29 mouse cellular contexts compared by ENCODE assay signal in the genomic region with DNA sequence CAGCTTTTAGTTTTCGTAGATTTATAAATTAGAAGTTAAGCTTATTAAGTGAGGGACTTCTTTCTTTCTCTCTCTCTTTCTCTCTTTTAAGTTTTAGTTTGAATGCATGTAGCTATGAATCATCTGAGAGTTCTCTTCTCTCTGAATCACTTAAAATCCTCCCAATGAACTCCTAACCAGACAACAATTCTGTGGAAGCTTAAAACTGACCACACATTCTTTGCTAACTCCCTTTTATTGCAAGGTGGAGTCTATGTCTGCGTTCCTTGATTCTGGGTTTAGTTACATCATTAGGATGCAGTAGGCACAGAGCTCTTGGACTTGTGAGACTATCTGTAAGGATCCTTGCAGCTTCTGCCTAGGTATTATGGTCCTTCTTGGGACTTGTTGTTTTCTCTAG. TPM values are rescaled to one million over a fixed set of nuclear protein-coding genes. Genes with fewer than 3 reads are reported as not detected.
"Had no signal": no experiment of that assay in that cellular context is flagged by ENCODE, and none has a peak within 500 bp of the region (broad histone marks: within the 10 kb centered on the region; RNA-seq: fewer than 3 reads in every experiment).

No protein-coding gene starts in this region.

- H3K27ac ChIP-seq: heart, embryonic 10.5 days; hindbrain, embryonic 10.5 days; hindbrain, embryonic 12.5 days; hindbrain, embryonic 14.5 days; intestine, embryonic 15.5 days; layer of hippocampus, adult 2 months; left cerebral cortex, adult 2 months; limb, embryonic 10.5 days; limb, embryonic 12.5 days; liver, embryonic 13.5 days had no signal

- H3K36me3 ChIP-seq: heart, embryonic 10.5 days; heart, embryonic 12.5 days; hindbrain, embryonic 10.5 days; hindbrain, embryonic 12.5 days; intestine, embryonic 15.5 days; limb, embryonic 10.5 days; limb, embryonic 12.5 days; liver, embryonic 13.5 days had no signal

- H3K4me3 ChIP-seq: heart, embryonic 10.5 days; heart, embryonic 12.5 days; hindbrain, embryonic 10.5 days; hindbrain, embryonic 12.5 days; intestine, embryonic 15.5 days; layer of hippocampus, adult 2 months; left cerebral cortex, adult 2 months; limb, embryonic 10.5 days; limb, embryonic 12.5 days; liver, embryonic 13.5 days had no signal

- H3K9ac ChIP-seq: heart, embryonic 12.5 days; hindbrain, embryonic 12.5 days; hindbrain, embryonic 14.5 days; intestine, embryonic 15.5 days; limb, embryonic 12.5 days; liver, embryonic 13.5 days had no signal

- ATAC-seq: hindbrain, embryonic 16.5 days; intestine, embryonic 15.5 days; intestine, postnatal 0 days had no signal

- H3K9me3 ChIP-seq: heart, embryonic 10.5 days; heart, embryonic 12.5 days; hindbrain, embryonic 10.5 days; hindbrain, embryonic 12.5 days; intestine, embryonic 15.5 days; limb, embryonic 10.5 days; limb, embryonic 12.5 days; liver, embryonic 13.5 days had no signal

- DNase-seq: gastrocnemius, postnatal 14 days; heart, adult 18-20 months; heart, postnatal 10 days; heart, postnatal 4 days; kidney, adult 18-20 months; kidney, adult 8-10 months; kidney, postnatal 10 days; kidney, postnatal 25 days; kidney, postnatal 4 days; liver; liver, embryonic 13.5 days had no signal

- H3K4me2 ChIP-seq: heart, embryonic 12.5 days; hindbrain, embryonic 12.5 days; hindbrain, embryonic 14.5 days; intestine, embryonic 15.5 days; limb, embryonic 12.5 days; liver, embryonic 11.5 days; liver, embryonic 13.5 days had no signal

- H3K27me3 ChIP-seq: heart, embryonic 12.5 days; hindbrain, embryonic 12.5 days; intestine, embryonic 15.5 days; limb, embryonic 12.5 days; liver, embryonic 13.5 days had no signal

- H3K4me1 ChIP-seq: heart, embryonic 10.5 days; heart, embryonic 12.5 days; hindbrain, embryonic 10.5 days; hindbrain, embryonic 12.5 days; limb, embryonic 10.5 days; limb, embryonic 12.5 days; liver, embryonic 13.5 days had no signal

RNA-seq across cellular contexts. Expression of a gene that starts 40.5 kb away (rescaled TPM):
- polyA plus RNA-seq: heart, embryonic 10.5 days; heart, embryonic 12.5 days; heart, embryonic 14.5 days; hindbrain, embryonic 10.5 days; hindbrain, embryonic 12.5 days; hindbrain, embryonic 14.5 days; hindbrain, embryonic 16.5 days; inflammation-experienced regulatory T-cells, adult 6 months; intestine, embryonic 15.5 days; intestine, postnatal 0 days; kidney, embryonic 14.5 days; kidney, embryonic 16.5 days; limb, embryonic 10.5 days; limb, embryonic 12.5 days; limb, embryonic 14.5 days; liver, embryonic 11.5 days; liver, embryonic 13.5 days had no signal

RNA-seq across cellular contexts. Expression of a gene that starts 41.2 kb away (rescaled TPM):
- polyA plus RNA-seq: heart, embryonic 14.5 days; hindbrain, embryonic 10.5 days; hindbrain, embryonic 14.5 days; hindbrain, embryonic 16.5 days; limb, embryonic 10.5 days; limb, embryonic 12.5 days had no signal
